Mouse (Mus musculus): ENCODE results near the gene Hs6st2.

The Hs6st2 gene

GRCm38 (mm10) chrX:51349682-51350081 is 332.0 kb downstream of the Hs6st2 start:
- DNase-seq (ENCODE audit: low spot score in 2 of 2) = no peak

DNA sequence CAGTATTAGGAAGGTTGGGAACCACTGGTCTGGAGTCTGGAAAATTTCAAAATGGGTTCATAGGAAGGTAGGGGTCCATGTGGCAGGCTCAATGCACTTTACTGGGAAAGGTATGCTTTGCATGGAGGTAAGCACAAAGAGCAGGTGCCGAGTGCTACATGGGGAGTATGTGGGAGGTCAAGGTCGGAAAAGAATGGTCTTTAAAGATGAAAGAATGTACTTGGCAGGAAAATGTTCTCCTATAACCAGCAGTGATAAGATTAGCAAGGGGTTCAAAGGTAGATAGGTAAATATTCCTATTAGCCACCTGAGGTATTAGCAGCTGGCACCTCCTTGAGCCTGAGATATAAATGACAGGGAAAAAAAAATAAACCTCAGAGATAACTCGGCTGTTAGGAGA is 338.1 kb downstream of the Hs6st2 start:
- no peak for DNase-seq (ENCODE audit: low spot score in 2 of 2)
